Mouse (Mus musculus) retina, postnatal 1 day (tissue): ENCODE measurements at regions not wholly inside any gene's neighbourhood (a gene's known extent, or its start where the extent isn't known, plus 50 kb on each side); places are given as distances from the start of the nearest gene placed in this dataset.
A peak's percentile ranks its signal among the peaks of the same experiment; 100 is the strongest.

Experiments used
- DNase-seq: peaks from one replicate; pipeline ENCODE4 v3.0.0-alpha.2; 2012

DNA sequence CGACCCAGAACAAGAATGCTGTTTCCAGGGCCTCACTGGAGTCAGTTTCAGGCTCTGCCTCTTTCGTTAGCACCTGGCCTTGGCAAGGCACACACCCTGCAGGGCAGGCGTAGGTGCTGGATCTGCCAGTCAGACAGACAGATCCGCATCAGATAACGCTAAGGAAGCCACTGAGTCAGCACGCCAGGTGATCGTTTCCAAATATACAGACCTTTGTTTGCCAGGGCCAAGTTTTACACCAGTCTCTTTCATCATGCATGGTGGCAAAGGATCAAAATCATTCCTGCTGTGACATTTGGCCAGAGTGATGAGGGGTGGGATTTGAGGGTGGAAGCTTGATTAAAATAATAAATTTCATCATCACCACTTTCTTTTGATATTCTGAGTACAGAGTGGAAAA is 411.0 kb downstream of the Ofcc1 start:
- DNase-seq = no peak

DNA sequence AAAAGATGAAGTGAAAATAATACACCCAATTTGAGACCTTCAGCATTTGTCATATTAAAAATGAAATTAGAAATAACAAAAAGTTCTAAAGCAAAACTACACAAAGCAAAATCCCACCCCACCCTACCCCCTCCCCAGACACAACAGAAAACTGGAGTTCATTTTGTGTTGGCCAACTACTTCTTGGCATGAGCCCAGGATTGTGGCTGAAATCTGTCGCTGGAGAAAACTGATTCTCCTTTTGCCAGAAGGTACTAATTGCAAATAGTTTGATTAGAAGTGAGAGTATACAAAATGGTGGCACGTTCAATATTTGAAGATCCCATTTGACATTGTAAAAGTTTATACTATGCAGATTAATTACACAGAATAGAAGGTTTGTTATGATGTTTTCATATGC is 426.0 kb downstream of the Ofcc1 start:
- DNase-seq = no peak

DNA sequence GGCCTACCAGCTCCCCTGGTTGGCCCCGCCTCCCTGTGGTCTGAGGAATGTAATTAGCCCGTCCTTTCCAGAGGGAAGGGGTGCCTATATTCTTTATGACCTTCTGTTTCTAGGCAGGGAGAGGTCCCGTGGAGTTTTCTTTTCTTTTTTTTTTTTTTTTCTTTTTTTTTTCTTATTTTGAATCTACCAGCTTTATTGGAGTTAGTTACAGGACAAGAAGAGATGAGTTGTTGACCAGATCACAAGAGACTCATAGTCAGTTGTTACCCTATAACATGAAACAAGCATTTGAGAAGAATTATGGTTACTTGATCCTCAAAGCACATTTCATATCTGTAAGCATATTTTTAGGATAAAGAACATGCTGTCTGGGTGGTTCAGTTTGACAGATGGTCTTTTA is 429.8 kb downstream of the Ofcc1 start:
- no peak for DNase-seq

DNA sequence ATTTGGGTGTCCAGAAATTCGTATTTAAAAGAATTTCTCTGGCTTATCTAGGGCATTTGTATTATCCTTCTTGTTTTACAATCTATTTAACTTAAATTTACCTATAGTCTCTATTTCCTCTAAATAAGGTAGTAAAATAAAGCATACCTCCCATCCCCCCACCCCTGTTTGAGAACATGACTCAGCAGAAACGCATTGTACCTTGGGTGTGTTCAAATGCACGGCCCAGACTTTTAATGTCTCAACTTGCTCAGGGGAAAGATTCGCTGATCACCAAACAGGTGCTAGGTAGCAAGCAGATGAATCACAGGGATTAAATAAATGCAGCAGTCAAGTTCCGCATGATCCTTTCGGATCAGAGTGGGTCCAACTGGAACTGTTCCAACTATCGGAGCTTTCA is 432.7 kb downstream of the Ofcc1 start:
- no peak for DNase-seq

DNA sequence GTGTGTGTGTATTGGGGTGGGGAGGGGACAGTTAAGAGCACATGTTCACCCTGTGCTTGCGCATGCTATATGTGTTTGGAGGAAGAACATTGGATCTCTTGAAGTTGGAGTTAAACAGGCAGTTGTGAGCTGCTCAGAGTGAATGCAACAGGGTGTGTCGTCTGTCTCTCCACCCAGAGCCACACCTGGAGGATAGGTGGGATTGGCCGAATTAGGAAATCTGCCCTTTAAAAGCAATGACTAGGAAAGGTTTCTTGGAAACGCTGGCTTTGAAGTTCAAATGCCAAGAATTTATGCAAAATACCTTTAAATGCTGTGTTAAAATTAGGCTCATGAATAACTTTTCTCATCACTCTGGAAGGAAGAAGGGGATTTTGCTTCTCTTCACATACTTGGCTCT is 436.9 kb downstream of the Ofcc1 start:
- DNase-seq = no peak

DNA sequence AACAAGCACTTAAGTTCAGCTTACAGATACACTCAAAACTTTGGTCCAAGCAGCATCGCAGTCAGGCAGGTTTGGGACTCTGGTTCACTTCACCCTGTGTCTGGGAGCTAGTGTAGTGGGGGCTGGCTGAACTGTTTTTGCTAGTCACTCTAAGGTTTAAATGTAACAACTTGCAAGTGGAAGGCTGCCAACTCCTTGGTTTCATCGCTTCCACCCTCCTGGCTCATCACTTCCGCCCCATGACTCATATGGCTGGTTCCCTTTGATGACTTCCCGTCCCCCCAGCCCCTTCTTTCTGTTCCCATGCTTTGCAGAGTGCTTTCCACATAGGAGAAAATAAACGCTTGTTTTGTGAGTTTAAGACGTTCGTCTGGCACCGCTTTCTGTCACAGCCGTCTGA is 438.1 kb downstream of the Ofcc1 start:
- peak; percentile 13 for DNase-seq

DNA sequence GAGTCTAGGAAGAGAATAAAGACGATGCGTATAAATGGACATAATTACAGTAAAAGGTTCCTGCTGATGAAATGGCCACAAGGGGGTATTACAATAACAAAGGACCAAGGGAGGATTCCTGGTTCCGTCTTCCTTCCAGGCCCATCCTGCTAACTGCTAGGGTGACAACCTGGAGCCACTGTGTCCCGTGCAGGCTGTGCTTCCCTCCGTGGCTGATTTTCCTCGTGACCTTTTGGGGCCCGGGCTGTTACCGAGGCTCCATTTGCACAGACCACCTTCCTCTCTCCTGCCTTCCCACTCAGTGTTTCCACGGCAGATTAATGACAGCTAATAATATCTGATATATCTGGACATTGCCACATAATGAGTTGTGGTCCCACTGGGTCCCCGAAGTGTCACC is 453.5 kb downstream of the Ofcc1 start:
- DNase-seq = no peak

DNA sequence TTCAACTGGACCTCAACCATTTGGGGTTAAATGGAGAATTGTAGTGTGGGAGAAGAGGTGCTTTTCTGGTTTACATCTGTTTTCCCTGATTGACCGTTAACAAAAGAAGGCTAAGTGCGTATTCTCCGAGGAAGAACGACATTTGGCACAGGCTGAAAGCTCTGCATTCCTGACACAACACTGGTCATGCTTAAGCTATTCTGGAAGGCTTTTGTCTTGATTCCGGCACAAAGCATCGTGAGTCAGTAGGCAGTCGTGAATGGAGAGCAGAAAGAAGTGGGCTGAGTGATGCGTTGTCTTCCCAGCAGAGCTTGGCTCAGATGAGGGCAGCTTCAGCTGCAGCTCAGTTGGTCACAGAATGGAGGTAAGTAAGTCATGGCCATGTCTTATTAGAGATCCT is 457.0 kb downstream of the Ofcc1 start:
- no peak for DNase-seq

DNA sequence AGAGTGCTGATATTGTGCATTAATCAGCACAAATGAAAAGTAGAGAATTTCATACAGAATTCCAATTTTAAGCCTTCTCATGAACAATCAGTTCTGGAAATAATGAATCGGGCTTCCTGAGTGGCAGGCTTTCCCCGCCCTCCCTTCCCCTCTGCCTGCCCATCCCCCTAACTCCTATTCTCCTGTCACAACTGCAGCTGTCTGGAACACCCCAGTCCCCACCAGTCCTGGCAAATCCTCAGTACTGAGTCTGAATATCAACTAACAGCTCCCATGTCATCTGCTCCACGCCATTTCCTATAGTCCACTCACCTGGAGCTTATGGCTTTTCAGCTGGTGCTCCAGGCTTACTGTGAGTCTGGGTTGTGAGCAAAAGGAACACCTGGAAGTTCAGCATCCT is 457.9 kb downstream of the Ofcc1 start:
- DNase-seq = no peak

DNA sequence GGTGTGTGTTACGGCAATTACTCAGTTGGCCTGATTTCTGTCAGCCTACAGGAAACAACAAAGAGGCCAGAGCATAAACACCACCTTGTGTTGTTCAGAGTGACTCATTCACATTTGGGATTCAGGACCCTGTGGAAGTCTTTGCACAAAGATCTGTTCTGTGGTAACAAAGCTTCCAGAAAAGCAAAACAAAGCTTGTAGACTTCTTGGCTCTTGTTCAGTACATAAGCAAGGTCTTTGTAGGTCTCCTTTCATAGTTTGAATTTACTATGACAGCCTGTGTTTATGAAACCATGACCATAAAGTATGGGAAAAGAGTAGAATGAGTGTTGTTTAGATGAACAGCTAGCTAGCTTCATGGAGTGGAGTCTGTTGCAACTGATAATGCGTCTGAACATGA is 461.9 kb downstream of the Ofcc1 start:
- no peak for DNase-seq

DNA sequence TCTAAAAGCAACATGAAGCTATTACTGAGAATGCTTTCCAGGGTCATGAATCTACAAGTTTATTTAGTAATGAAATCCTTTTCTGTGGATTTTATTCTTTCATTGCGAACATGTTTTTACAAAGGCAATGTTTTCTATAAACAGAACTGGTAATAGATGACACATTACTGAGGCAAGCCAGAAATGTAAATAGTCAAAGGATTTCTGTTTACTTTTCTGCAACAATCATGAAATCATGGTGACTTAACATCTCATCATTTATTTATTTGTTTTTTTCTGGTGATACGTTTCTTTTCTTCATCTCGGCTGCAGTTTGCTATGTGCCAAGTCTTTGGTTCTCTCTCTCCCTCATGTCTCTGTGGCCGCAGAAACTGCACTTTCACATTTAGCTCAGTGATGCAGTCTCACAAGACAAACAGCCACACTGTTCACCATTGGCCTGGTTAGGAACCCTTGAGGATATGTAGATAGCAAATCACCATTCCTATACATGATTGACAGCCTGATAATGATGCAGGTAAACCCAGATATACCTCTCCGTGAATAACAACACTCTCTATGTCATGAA is 462.8 kb downstream of the Ofcc1 start:
- no peak for DNase-seq

DNA sequence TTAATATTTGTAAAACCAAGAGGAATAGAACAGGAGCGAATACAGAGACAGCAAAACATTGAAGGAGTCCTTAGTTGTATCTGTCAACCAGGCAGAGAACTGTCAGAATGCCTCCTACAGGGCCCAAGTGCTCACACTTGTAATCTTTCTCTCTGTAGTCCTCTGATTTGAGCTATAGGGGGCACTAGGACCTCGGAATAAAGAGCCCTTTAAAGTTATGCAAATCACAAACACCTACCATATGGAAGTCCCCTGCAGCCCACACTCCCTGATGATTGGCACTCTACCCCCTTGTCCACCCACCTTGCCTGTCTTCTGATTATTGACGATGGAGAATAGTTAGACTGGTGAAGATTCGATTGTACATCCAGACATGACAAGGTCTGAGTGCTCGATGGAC is 467.1 kb downstream of the Ofcc1 start:
- DNase-seq = peak; percentile 42

DNA sequence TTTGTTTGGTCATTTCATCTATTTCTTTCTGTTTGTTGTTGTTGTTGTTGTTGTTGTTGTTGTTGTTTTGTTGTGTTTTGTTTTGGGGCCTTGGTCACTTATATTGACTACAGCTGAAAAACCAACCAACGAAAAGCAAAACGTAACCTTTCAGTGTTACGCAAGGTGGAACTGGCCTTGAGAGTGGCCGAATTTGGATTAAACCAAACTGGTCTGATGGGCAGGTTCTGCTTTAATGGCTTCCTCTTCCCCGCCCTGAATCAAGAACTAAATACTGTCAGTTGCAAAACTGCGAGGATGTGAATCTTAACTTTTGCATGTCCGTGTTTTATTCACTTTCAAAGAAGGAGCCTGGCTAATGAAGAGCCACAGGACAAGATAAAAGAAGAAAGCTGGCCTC is 480.2 kb downstream of the Ofcc1 start:
- DNase-seq = no peak

DNA sequence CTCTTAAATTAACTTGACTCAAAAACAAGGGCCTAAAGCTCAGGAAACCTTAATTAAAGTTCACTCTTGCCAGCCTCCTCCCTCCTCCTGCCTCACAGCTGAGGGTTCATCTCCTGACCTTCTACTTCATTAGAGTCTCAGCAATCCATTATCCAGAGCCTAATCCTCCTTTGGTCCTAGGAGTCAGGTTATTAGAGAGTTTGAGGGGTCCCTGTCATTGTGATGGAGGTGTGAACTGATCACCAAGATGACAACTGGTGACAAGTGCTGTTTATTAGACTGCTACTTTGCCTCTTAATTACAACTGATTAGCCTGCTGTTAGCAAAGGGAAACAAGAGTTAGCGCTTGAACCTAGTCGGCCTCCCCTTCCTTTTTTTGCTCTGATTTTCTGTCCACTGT is 481.1 kb downstream of the Ofcc1 start:
- peak; percentile 78 for DNase-seq

DNA sequence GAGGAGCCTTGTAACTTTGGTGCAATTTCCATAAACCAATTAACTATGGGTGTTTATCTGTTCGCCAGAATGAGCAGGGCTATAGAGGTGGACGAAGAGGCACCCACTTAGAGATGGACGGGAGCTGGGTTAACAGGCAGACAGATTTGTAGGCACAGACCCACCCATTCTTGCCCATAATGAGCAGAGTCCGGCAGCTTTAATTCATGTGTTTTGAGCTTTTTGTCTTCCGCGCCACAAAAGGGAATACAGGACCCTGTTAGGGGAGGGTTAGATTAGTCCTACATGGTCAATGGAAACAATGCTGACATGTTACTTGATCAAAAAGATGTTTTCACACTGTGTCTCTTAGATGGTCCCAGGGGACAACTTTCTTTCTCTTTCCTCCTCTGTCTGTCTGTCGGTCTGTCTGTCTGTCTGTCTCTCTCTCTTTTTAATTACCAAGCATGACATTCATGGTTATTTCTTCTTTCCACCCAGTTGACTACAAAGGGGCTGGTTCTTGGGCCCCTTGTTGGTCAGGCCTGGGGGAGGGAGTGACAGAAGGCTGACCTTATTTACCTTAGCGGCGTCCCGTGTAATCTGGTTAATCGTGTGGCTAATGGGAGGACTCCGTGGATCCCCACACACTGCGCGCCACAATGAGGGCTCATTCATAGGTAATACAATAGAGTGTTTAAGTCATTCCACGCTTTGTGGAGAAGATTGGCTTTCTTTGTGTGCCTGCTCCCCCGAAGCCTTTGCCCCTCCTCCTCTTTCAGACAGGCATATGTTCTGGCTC is 483.7 kb downstream of the Ofcc1 start:
- peak; percentile 82 for DNase-seq

DNA sequence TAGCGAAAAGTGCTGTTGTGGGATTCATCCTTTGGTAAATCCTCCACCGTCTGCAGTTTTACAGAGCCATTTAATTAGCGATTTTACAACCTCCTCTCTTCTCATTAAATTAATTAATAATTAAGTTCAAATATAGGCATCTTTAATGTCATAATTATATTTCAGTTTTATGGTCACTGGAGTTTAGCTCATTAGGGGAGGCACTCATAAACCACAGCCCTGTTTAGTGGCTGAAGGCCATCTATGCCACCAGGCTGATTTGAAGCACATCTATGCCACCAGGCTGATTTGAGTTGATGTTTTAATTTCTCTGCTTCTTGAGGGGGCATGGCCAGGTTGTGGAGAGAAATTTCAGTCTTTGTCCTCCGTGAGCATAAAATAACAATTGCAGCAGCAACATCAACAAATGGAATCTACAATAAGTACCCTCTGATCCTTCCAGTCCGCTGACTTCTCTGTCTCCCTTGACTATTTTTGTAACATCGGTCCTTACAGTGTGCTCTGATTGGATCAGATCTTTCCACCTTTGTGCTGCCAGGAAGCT is 508.9 kb downstream of the Ofcc1 start:
- DNase-seq = peak; percentile 72

DNA sequence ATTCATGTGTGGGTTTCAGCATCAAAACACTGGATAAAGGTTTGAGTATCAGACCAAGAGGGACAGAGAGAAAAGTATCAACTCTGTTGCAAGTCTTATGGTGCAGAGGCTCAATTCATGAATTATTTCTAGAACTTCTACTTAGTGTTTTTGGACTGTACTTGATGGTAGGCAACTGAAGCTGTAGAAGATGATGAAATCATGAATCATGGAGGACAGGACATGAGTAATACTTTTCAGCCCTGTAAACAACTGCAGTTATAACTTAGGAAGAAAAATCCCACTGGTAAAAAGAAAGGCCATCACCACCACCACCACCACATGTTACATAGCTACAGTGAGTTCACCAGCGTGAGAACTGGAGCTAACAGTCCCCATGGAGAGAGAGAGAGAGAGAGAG is 511.9 kb downstream of the Ofcc1 start:
- no peak for DNase-seq

DNA sequence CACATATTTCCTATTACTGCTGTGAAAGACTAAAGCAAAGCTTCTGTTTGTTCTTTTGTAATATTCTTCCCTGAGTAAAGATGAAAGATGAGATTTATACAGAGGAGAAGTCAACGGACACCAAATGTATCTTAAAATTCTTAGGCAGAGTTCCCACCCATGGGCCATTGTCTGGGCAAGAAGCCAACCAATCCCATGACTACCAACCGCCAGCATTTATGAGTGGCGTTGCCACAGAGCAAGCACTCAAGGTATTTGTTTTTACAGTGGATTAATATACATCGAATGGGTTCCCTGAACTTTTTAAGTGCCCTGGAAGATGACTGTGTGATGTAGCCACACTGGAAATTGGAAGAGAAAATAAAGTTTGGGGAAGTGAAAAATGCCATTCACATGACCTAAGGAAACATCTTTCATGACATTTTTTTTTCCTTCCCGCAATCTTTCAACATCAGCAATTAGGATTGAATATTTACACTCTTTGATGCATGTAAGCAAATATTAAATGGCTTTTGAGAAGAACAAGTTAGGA is 525.1 kb downstream of the Ofcc1 start:
- peak; percentile 63 for DNase-seq

DNA sequence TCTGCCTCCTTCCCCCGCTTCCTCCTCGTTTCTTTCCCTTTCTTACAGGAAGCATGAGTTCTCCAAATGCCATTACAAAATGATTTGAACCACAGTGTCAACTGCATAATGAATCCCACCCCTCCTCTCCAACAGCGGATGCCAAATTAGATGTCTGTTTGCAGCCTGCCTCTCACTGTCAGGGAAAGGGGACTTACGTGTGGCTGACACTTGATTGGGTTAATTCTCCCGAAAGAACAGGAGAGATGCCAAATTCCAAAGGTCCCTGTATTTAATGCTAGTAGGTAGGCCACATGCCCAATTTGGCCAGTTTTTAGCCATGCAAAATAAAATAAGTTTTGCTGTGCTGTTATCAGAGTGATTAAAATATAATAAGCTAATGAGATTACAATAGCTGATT is 525.9 kb downstream of the Ofcc1 start:
- DNase-seq = peak; percentile 82

DNA sequence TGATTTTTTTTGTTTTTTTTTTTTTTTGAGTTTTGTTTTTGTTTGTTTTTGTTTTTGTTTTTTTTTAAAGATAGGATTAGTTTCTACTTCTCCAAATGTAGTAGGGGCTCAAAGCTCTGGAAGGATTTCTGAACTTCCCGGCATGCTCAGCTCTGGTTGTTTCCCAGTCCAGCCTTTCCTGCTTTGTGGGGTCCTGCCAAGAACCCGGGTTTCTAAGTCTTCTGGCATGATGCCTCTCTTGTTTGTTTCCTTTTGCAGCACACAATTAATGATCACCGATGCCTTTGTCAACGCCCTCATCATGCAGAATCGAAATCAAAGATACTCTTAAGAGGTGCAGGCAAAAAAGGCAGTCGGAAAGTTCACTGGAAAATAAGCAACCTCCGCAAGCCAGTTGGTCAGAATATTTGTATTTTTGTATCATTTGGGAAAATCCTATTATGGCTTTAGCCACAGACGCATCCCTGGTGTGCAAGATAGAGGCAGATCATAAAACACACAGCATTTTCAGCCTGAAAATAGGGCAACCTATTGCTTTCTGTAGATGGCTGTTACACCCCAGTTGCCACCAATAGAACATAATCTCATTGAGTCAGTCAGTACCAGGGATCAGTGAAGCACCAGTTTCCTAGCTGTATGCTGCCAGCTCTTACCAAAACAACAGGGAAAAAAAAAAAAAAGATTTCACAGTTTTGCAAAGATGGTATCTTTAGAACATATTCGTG is 526.6 kb downstream of the Ofcc1 start:
- peak; percentile 52 for DNase-seq

DNA sequence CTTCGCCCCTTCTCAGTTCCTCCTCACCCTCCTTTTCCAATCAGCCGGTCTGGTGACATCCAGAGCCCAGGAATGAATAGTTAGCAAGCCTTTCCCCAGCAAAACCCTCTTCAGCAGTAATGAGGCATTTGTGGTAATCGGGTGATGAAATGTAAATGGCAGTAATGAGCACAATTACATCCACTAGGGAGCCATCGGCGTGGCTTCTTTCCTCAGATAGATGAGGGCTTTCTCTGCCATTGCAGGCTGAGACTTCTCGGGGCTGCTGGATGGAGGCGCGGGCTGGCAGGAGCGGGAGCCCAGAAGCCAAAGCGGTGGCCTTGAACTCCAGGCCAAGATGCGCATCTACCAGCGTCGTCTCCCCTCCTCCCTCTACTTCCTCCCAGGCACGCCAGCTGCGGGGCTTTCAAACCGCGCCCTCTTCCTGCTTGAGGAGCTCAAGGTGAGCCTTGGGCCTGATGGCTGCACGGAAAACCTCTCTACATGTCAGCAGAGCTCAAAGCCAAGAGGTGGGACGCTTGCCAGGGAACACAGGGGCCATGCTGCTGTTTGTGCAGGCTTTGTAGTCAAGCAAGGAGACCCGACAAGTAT is 537.2 kb downstream of the Ofcc1 start:
- DNase-seq = peak; percentile 70

DNA sequence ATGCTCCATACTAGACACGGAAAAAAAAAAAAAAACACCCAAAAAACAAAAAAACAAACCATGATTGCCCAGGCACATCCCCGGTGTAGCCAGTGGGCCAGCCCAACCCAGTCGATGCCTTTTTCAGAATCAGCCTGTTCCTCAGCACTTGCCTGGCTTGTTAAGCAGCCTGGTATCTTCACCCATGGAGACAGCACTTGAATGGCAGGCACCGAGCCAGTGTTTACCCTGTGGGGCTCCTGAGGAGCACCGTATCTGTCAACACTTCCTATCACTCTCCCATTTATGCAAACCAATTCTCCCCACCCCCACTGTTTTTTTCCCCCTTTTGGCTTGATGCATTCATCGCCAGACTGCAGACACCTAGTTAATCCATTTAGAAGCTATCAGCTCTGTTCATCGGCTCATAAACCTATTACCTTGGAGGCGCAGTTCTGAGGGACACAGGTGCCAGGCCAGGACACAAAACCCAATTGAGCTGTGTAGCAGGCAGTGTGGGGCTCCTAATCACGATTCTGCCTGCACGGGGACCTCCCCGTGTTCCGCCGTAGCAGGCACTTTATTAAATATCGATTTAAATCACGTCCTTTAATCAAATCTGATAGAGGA is 537.8 kb downstream of the Ofcc1 start:
- DNase-seq = peak; percentile 59

DNA sequence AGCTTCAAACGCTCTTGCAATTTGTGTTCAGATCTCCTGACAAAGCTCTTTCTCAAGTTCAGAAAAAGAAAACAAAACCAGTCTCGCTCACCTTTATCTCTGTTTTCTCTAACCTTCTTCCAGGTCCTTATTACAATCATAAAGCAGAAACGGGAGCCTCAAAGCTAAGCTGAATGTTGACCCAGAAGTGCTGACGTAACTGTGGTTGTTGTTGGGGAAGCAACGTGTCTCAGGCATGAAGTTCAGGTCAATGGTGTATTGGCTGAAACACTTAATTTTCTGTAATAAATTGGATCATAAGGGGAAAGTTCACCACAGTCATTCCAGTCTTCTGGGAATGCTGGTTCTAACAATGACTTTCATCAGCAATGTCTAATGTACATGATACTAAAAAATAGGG is 586.7 kb downstream of the Ofcc1 start:
- DNase-seq = no peak
